Mouse (Mus musculus): ENCODE data around the gene Snx22. TPM values are rescaled to one million over a fixed set of nuclear protein-coding genes. Genes with fewer than 3 reads are reported as not detected.

Gene Snx22
- 1 to 10 TPM; 1.3 to 2.9 TPM for total RNA-seq (2021)
- long read RNA-seq, experiment 1, partial matches to known transcripts, result 0 of 1 reads
- long read RNA-seq, experiment 1, other reads (novel, unspliced or antisense), result 0 of 1 reads
- long read RNA-seq, experiment 2, partial matches to known transcripts, result 1 of 4 reads
- long read RNA-seq, experiment 2, other reads (novel, unspliced or antisense), result 1 of 4 reads

GRCm38 (mm10) chr9:66069583-66069982 is at the start of gene Snx22:
TSS of gene Snx22 (minus strand) at chr9:66069719.
- DNase-seq (ENCODE audit: low spot score in 2 of 2), result peak; percentile 60 to 72

- no peak for DNase-seq (ENCODE audit: low spot score in 2 of 2)
These were observed 47.4 kb upstream of the Snx22 start for GRCm38 (mm10) chr9:66116890-66117289.

GRCm38 (mm10) chr9:66114341-66114740 is 44.8 kb upstream of the Snx22 start:
- no peak for DNase-seq (ENCODE audit: low spot score in 2 of 2)

GRCm38 (mm10) chr9:66110611-66111379 is 41.3 kb upstream of the Snx22 start:
- no peak for DNase-seq (ENCODE audit: low spot score in 2 of 2)

- no peak for DNase-seq (ENCODE audit: low spot score in 2 of 2)
These were observed 40.6 kb upstream of the Snx22 start for GRCm38 (mm10) chr9:66110126-66110525.

- no peak for DNase-seq (ENCODE audit: low spot score in 2 of 2)
These were observed 40.1 kb upstream of the Snx22 start for GRCm38 (mm10) chr9:66109574-66109973.

GRCm38 (mm10) chr9:66105168-66105567 is 35.6 kb upstream of the Snx22 start:
- no peak for DNase-seq (ENCODE audit: low spot score in 2 of 2)

- DNase-seq (ENCODE audit: low spot score in 2 of 2), result no peak
These were observed 35.1 kb upstream of the Snx22 start for GRCm38 (mm10) chr9:66104601-66105000.

GRCm38 (mm10) chr9:66102668-66103067 is 33.1 kb upstream of the Snx22 start:
- DNase-seq (ENCODE audit: low spot score in 2 of 2), result no peak

GRCm38 (mm10) chr9:66101577-66101976 is 32.1 kb upstream of the Snx22 start:
- DNase-seq (ENCODE audit: low spot score in 2 of 2), result no peak

GRCm38 (mm10) chr9:66092664-66093063 is 23.1 kb upstream of the Snx22 start:
- DNase-seq (ENCODE audit: low spot score in 2 of 2), result no peak

GRCm38 (mm10) chr9:66091327-66092231 is 22.1 kb upstream of the Snx22 start:
- no peak for DNase-seq (ENCODE audit: low spot score in 2 of 2)

- no peak for DNase-seq (ENCODE audit: low spot score in 2 of 2)
These were observed 21.2 kb upstream of the Snx22 start for GRCm38 (mm10) chr9:66090593-66091244.

GRCm38 (mm10) chr9:66088411-66088810 is 18.9 kb upstream of the Snx22 start:
- DNase-seq (ENCODE audit: low spot score in 2 of 2), result peak in 1 of 2 experiments; percentile 44

- DNase-seq (ENCODE audit: low spot score in 2 of 2), result no peak
These were observed 17.5 kb upstream of the Snx22 start for GRCm38 (mm10) chr9:66087062-66087461.

GRCm38 (mm10) chr9:66084171-66084570 is 14.7 kb upstream of the Snx22 start:
- DNase-seq (ENCODE audit: low spot score in 2 of 2), result no peak

- DNase-seq (ENCODE audit: low spot score in 2 of 2), result no peak
These were observed 12.5 kb upstream of the Snx22 start for GRCm38 (mm10) chr9:66081999-66082398.

- DNase-seq (ENCODE audit: low spot score in 2 of 2), result no peak
These were observed 11.4 kb upstream of the Snx22 start for GRCm38 (mm10) chr9:66080804-66081459.

GRCm38 (mm10) chr9:66078493-66078892 is 9.0 kb upstream of the Snx22 start:
- no peak for DNase-seq (ENCODE audit: low spot score in 2 of 2)

- no peak for DNase-seq (ENCODE audit: low spot score in 2 of 2)
These were observed 8.6 kb upstream of the Snx22 start for GRCm38 (mm10) chr9:66078072-66078471.

- no peak for DNase-seq (ENCODE audit: low spot score in 2 of 2)
These were observed 3.2 kb upstream of the Snx22 start for GRCm38 (mm10) chr9:66072754-66073153.
